Mouse (Mus musculus): Measurements from ENCODE around the gene Gatad1. TPM values are rescaled to one million over a fixed set of nuclear protein-coding genes. Genes with fewer than 3 reads are reported as not detected.
"Not testable (repeated sequence)": the region's sequence is repeated elsewhere in the genome, so short reads cannot be mapped to it uniquely, and the experiment has no call there.

Gene Gatad1
- polyA plus RNA-seq, 1 experiment: 125 TPM

GRCm38 (mm10) chr5:3691283-3691682 lies 34.3 kb upstream of the Gatad1 start:
- no peak overlapping the region for H3ac ChIP-seq (ENCODE audit: control insufficient read depth, insufficient read length, low read depth)
- H3K79me3 ChIP-seq (ENCODE audit: low read depth): no peaks in the 10 kb centered on the region
- H3K27me3 ChIP-seq (ENCODE audit: control insufficient read depth, insufficient read depth, insufficient read length): no peaks in the 10 kb centered on the region
- H3K79me2 ChIP-seq (ENCODE audit: control insufficient read depth, insufficient read depth): no peaks in the 10 kb centered on the region
- peaks cover 61% of the 10 kb centered on the region for H3K36me3 ChIP-seq (ENCODE audit: control insufficient read depth, insufficient read depth)
- TF ChIP-seq MAX (IDR thresholded peaks at IDR 0.05) (no peak), CEBPB (IDR thresholded peaks at IDR 0.05; ENCODE audit: low read depth) (peak; percentile 57)
- H3K4me3 ChIP-seq (ENCODE audit: insufficient read depth, poor library complexity, severe bottlenecking): no peak overlapping the region

GRCm38 (mm10) chr5:3688298-3688697 lies 31.3 kb upstream of the Gatad1 start:
- Histone ChIP-seq H3ac (ENCODE audit: control insufficient read depth, insufficient read length, low read depth) (no peak overlapping the region), H3K4me3 (ENCODE audit: insufficient read depth, poor library complexity, severe bottlenecking) (no peak overlapping the region), H3K27me3 (ENCODE audit: control insufficient read depth, insufficient read depth, insufficient read length) (no peaks in the 10 kb centered on the region), H3K79me2 (ENCODE audit: control insufficient read depth, insufficient read depth) (no peaks in the 10 kb centered on the region), H3K36me3 (ENCODE audit: control insufficient read depth, insufficient read depth) (peaks cover 37% of the 10 kb centered on the region), H3K79me3 (ENCODE audit: low read depth) (no peaks in the 10 kb centered on the region)
- TF ChIP-seq MYOD1 (IDR thresholded peaks at IDR 0.05; ENCODE audit: control insufficient read depth, insufficient read length, low read depth) (no peak), USF1 (IDR thresholded peaks at IDR 0.05; ENCODE audit: low read depth) (no peak), FOSL1 (IDR thresholded peaks at IDR 0.05; ENCODE audit: insufficient read depth, low read length, poor library complexity, severe bottlenecking) (no peak), MYOG (IDR thresholded peaks at IDR 0.05; ENCODE audit: control insufficient read depth, extremely low read depth, insufficient read length) (no peak), CTCF (IDR thresholded peaks at IDR 0.05; ENCODE audit: control insufficient read depth, insufficient read depth, insufficient read length) (no peak), CEBPB (IDR thresholded peaks at IDR 0.05; ENCODE audit: low read depth) (no peak), MAX (IDR thresholded peaks at IDR 0.05) (no peak)

DNA sequence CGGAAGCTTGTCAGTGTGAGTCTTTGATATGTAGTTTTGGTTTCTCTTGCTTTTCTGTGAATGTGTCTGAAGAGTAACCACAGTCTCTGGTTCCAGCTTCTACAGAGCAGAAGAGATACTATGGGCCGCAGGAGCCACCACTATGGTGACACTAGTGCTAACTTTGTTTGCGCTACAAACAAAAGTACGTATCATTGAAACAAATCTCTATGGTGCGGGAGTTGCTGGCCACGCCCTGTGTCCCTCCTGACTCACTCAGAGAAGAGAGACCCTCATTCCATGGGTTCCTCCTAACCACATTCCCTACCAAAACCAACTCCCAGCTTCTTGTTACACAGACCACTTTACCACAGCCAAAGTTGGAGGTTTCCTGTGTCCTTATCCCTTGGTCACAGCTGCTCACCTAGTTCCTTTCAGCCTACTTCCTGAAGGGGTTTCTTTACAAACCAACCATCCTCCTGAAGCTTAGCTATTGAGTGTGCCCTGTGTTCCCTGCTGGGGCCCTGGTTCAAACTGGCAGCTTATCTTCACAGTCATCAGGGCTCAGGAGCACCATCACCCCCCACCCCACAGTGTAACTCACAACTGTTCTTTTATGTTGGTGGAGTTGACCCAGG lies 13.1 kb upstream of the Gatad1 start:
- no peaks in the 10 kb centered on the region for H3K36me3 ChIP-seq (ENCODE audit: control insufficient read depth, insufficient read depth)
- no peaks in the 10 kb centered on the region for H3K79me2 ChIP-seq (ENCODE audit: control insufficient read depth, insufficient read depth)

GRCm38 (mm10) chr5:3666585-3666984 lies 9.6 kb upstream of the Gatad1 start:
- Histone ChIP-seq H3ac (ENCODE audit: control insufficient read depth, insufficient read length, low read depth) (no peak overlapping the region), H3K4me3 (ENCODE audit: insufficient read depth, poor library complexity, severe bottlenecking) (no peak overlapping the region), H3K36me3 (ENCODE audit: control insufficient read depth, insufficient read depth) (no peaks in the 10 kb centered on the region), H3K27me3 (ENCODE audit: control insufficient read depth, insufficient read depth, insufficient read length) (no peaks in the 10 kb centered on the region), H3K79me3 (ENCODE audit: low read depth) (no peaks in the 10 kb centered on the region), H3K79me2 (ENCODE audit: control insufficient read depth, insufficient read depth) (no peaks in the 10 kb centered on the region)
- TF ChIP-seq FOSL1 (IDR thresholded peaks at IDR 0.05; ENCODE audit: insufficient read depth, low read length, poor library complexity, severe bottlenecking) (no peak), USF1 (IDR thresholded peaks at IDR 0.05; ENCODE audit: low read depth) (no peak)

More for the DNA sequence above, 13.1 kb upstream of the Gatad1 start:
- Histone ChIP-seq H3ac (ENCODE audit: control insufficient read depth, insufficient read length, low read depth) (no peak overlapping the region), H3K27me3 (ENCODE audit: control insufficient read depth, insufficient read depth, insufficient read length) (no peaks in the 10 kb centered on the region), H3K4me3 (ENCODE audit: insufficient read depth, poor library complexity, severe bottlenecking) (no peak overlapping the region), H3K79me3 (ENCODE audit: low read depth) (no peaks in the 10 kb centered on the region)
- no peak for TF ChIP-seq MAX (IDR thresholded peaks at IDR 0.05)
- TF ChIP-seq MYOG (IDR thresholded peaks at IDR 0.05; ENCODE audit: control insufficient read depth, extremely low read depth, insufficient read length): no peak
- TF ChIP-seq FOSL1 (IDR thresholded peaks at IDR 0.05; ENCODE audit: insufficient read depth, low read length, poor library complexity, severe bottlenecking): no peak
- TF ChIP-seq CEBPB (IDR thresholded peaks at IDR 0.05; ENCODE audit: low read depth): no peak
- TF ChIP-seq MYOD1 (IDR thresholded peaks at IDR 0.05; ENCODE audit: control insufficient read depth, insufficient read length, low read depth): no peak
- TF ChIP-seq CTCF (IDR thresholded peaks at IDR 0.05; ENCODE audit: control insufficient read depth, insufficient read depth, insufficient read length): no peak
- no peak for TF ChIP-seq USF1 (IDR thresholded peaks at IDR 0.05; ENCODE audit: low read depth)

- Histone ChIP-seq H3K79me2 (ENCODE audit: control insufficient read depth, insufficient read depth) (no peaks in the 10 kb centered on the region), H3K79me3 (ENCODE audit: low read depth) (no peaks in the 10 kb centered on the region), H3K4me3 (ENCODE audit: insufficient read depth, poor library complexity, severe bottlenecking) (no peak overlapping the region)
Measured at GRCm38 (mm10) chr5:3665225-3665624, 8.2 kb upstream of the Gatad1 start.

DNA sequence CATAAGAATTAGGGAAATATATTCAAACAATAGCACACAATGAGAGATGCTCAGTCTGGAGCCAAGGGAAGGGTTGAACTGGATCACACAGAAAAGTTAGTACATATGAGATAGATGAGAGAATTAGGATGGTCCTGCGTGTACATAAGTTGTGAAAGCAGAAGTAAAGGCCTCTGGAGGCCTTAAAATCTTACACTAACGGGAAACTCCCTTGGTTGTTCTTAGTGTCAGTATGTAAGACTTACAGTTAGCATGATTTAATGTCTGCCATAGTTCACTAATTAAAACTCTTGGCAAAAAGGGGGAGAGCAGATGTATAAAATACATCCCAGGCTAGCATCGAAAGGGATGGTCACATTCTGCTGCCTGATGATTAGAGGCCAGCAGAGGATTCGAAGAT lies 3.2 kb downstream of the Gatad1 start:
- Histone ChIP-seq H3K4me3 (ENCODE audit: insufficient read depth, poor library complexity, severe bottlenecking) (no peak overlapping the region), H3K79me3 (ENCODE audit: low read depth) (no peaks in the 10 kb centered on the region), H3K27me3 (ENCODE audit: control insufficient read depth, insufficient read depth, insufficient read length) (no peaks in the 10 kb centered on the region), H3ac (ENCODE audit: control insufficient read depth, insufficient read length, low read depth) (no peak overlapping the region), H3K79me2 (ENCODE audit: control insufficient read depth, insufficient read depth) (no peaks in the 10 kb centered on the region), H3K36me3 (ENCODE audit: control insufficient read depth, insufficient read depth) (no peaks in the 10 kb centered on the region)
- no peak for TF ChIP-seq MYOG (IDR thresholded peaks at IDR 0.05; ENCODE audit: control insufficient read depth, extremely low read depth, insufficient read length)
- TF ChIP-seq MAX (IDR thresholded peaks at IDR 0.05): no peak
- TF ChIP-seq MYOD1 (IDR thresholded peaks at IDR 0.05; ENCODE audit: control insufficient read depth, insufficient read length, low read depth): no peak
- TF ChIP-seq USF1 (IDR thresholded peaks at IDR 0.05; ENCODE audit: low read depth): no peak
- no peak for TF ChIP-seq CEBPB (IDR thresholded peaks at IDR 0.05; ENCODE audit: low read depth)
- no peak for TF ChIP-seq CTCF (IDR thresholded peaks at IDR 0.05; ENCODE audit: control insufficient read depth, insufficient read depth, insufficient read length)
- TF ChIP-seq FOSL1 (IDR thresholded peaks at IDR 0.05; ENCODE audit: insufficient read depth, low read length, poor library complexity, severe bottlenecking): no peak

More at GRCm38 (mm10) chr5:3665225-3665624, 8.2 kb upstream of the Gatad1 start:
- H3K36me3 ChIP-seq (ENCODE audit: control insufficient read depth, insufficient read depth): no peaks in the 10 kb centered on the region
- TF ChIP-seq MYOD1 (IDR thresholded peaks at IDR 0.05; ENCODE audit: control insufficient read depth, insufficient read length, low read depth) (no peak), MAX (IDR thresholded peaks at IDR 0.05) (no peak), USF1 (IDR thresholded peaks at IDR 0.05; ENCODE audit: low read depth) (no peak), CTCF (IDR thresholded peaks at IDR 0.05; ENCODE audit: control insufficient read depth, insufficient read depth, insufficient read length) (no peak), MYOG (IDR thresholded peaks at IDR 0.05; ENCODE audit: control insufficient read depth, extremely low read depth, insufficient read length) (no peak), FOSL1 (IDR thresholded peaks at IDR 0.05; ENCODE audit: insufficient read depth, low read length, poor library complexity, severe bottlenecking) (no peak), CEBPB (IDR thresholded peaks at IDR 0.05; ENCODE audit: low read depth) (no peak)
- no peak overlapping the region for H3ac ChIP-seq (ENCODE audit: control insufficient read depth, insufficient read length, low read depth)
- H3K27me3 ChIP-seq (ENCODE audit: control insufficient read depth, insufficient read depth, insufficient read length): no peaks in the 10 kb centered on the region

DNA sequence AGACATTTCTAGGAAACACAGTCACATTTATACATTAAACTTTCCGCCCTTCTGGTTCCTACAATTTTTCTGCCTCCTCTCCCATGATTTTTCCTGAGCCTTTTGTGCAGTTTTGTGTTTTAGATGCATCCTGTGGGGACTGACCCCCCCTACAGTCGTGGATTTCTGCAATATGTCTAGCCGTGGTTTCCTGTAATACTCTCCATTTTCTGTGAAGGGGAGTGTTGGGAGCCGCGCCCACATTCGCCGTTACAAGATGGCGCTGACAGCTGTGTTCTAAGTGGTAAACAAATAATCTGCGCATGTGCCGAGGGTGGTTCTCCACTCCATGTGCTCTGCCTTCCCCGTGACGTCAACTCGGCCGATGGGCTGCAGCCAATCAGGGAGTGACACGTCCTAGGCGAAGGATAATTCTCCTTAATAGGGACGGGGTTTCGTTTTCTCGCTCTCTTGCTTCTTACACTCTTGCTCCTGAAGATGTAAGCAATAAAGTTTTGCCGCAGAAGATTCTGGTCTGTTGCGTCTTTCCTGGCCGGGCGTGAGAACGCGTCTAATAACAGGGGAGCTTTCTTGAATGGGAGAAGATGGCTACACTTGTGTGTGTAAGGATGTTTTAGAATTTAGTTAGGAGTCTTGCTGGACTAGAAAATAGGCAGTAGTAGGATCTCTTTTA lies 3.9 kb downstream of the Gatad1 start:
- H3K79me2 ChIP-seq (ENCODE audit: control insufficient read depth, insufficient read depth); H3ac ChIP-seq (ENCODE audit: control insufficient read depth, insufficient read length, low read depth); H3K27me3 ChIP-seq (ENCODE audit: control insufficient read depth, insufficient read depth, insufficient read length); H3K36me3 ChIP-seq (ENCODE audit: control insufficient read depth, insufficient read depth); H3K4me3 ChIP-seq (ENCODE audit: insufficient read depth, poor library complexity, severe bottlenecking); H3K79me3 ChIP-seq (ENCODE audit: low read depth): not testable (repeated sequence)

Measured in C2C12 (cell line).